Mouse (Mus musculus) monocyte, adult 5-6 weeks (primary cell): ENCODE data around the gene Cstf1. TPM values are rescaled to one million over a fixed set of nuclear protein-coding genes. Genes with fewer than 3 reads are reported as not detected.

Experiments used
- ATAC-seq: fragments of 153-309, 156-312 bp; replicated peaks from 2 replicates; pipeline ENCODE4 v1.8.0; 2017; ENCODE audit warnings: mild to moderate bottlenecking; ENCODE audit not compliant: low TSS enrichment, insufficient number of reproducible peaks, severe bottlenecking, poor library complexity, low FRiP score
- total RNA-seq: library from RNA; stranded (forward); fragments of 200-1000, 200-491, 200-594 nt; gene quantifications from 3 replicates; pipeline ENCODE4 v1.2.3, GENCODE M21; 2017

Cstf1 gene
- total RNA-seq, 1 experiment from 2014 or later = 9.0 TPM

DNA sequence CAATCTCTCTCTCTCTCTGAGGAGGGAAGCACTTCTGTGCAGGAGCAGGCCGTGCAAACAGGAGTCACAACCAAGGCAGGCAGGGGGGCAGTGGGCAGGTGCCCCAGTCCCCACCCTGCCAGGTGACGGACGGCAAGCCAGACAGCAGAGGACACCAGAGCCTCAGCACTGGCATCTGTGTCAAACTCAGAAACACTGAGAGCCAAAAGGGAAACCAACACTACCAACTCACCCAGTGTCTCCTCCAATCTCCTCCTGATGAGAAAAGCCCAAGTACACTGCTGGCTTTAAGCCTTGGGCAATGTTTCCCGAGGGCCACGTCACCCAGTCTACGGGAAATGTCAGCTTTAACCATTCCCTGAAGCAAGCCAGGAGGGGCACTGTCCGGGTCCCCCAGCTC, 7.3 kb upstream of the Cstf1 start:
- no peak for ATAC-seq

DNA sequence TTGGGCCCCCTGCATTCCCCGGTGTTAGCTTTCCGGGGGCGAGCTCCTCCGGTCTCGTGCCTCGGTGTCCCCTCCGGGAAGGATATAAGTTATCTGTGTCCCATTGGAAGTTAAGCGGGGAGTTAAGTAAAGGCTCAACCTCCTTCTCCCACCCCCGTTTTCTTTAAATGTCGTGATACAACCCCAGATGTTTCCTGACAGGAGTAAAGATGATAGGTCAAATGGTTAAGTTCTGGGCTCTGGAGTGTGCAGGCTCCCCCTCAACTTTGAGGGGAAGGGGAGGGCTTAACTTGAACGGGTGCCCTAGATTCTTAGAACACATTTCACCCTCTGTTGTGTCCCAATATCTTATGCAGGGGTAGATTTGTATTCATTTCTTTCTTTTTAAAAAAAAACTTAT, 777 bp downstream of the Cstf1 start:
- no peak for ATAC-seq

- ATAC-seq = no peak
Observed at GRCm38 (mm10) chr2:172376551-172376950, 6.1 kb downstream of the Cstf1 start.

DNA sequence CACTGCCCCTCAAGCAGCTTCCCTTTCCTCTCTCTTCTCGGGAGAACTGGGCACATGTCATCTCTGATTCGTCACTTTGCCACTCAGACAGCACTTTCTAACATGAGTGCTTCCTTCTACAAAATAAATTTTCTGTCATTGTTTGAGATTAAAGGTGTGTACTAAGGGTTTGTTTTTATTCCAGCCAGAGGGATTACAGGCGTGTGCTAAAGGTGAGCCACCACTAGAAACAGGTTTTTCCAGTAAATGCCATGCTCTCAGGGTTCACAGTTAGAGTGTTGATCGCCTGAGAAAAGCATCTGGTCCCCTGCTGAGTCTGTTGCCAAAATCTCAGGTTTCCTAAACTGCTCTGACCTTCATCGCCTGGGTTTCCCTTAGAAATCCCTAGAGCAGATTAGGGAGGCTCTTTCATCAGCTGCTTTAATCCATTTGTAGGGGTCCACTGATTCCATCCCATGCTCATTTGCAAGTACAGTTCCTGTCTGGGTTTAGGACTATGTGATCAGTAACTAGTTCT, 6.6 kb downstream of the Cstf1 start:
- ATAC-seq = no peak

GRCm38 (mm10) chr2:172378332-172378731, 7.9 kb downstream of the Cstf1 start:
- ATAC-seq = peak; percentile 58

- ATAC-seq = no peak
Observed at GRCm38 (mm10) chr2:172380513-172380912, 10.0 kb downstream of the Cstf1 start.

DNA sequence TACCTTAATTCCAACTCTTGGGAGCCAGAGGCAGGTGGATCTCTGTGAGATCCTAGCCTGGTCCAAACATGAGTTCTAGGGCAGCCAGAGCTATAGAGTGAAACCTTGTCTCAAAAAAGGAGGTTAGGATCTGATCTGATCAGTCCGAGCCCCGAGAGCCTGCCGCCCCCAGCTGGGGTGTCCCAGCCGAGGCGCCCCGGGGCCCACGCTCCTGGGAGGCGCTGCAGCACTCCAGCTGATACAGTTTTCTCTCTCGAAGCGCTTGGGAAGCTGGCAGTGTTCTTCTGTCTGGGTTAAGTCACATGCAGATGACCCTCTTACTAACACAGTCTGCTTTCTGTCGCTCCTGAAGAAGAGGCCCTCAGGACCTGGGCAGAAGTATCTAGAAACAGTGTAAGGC, 10.9 kb downstream of the Cstf1 start:
- no peak for ATAC-seq

DNA sequence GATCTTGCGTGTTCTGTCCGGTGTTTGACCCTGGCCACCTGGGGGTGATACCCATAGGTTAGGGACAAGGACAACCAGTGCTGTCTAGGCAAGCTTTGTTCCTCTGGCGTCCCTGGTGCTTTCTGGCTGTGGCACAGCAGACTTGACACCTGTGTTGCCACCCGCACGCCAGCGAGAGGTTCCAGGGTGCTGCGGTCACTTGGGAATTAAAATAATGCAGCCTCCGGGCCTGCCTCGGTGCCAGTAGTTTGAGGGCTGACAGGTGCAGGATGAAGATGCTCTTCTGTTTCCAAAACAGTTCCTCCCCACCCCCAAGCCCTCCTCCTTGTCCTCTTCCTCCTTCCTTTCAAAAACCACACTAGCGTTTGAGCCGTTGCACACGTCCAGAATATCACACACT, 11.4 kb downstream of the Cstf1 start:
- ATAC-seq = no peak

- ATAC-seq = no peak
Observed at GRCm38 (mm10) chr2:172384715-172385114, 14.2 kb downstream of the Cstf1 start.

DNA sequence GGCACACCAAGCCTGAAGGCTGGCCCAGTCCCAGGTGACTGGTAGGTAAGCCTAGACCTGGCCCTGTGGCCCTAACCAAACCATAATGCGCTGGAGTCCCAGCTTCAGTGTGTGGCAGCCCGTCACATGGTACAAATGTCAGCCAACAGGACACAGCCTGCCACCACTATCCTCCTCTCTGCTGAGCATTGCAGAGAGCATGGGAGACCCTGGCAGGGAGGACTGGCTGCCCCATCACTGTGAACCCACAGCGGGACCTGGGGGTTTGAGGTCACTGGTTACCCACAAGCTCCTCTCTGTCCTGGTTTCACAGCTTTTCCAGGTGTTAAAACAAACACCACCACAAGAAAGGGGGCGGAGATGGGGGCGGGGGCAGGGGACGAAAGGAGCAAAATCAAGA, 19.9 kb downstream of the Cstf1 start:
- ATAC-seq = no peak

- ATAC-seq = no peak
Observed at GRCm38 (mm10) chr2:172392041-172392521, 21.6 kb downstream of the Cstf1 start.

GRCm38 (mm10) chr2:172393391-172394051, 23.0 kb downstream of the Cstf1 start, which contains the start of gene Cass4:
Gene Cass4, plus strand, starts transcription at chr2:172393794.
- peak; percentile 69 for ATAC-seq

GRCm38 (mm10) chr2:172394052-172394392, 23.5 kb downstream of the Cstf1 start:
- ATAC-seq = no peak

DNA sequence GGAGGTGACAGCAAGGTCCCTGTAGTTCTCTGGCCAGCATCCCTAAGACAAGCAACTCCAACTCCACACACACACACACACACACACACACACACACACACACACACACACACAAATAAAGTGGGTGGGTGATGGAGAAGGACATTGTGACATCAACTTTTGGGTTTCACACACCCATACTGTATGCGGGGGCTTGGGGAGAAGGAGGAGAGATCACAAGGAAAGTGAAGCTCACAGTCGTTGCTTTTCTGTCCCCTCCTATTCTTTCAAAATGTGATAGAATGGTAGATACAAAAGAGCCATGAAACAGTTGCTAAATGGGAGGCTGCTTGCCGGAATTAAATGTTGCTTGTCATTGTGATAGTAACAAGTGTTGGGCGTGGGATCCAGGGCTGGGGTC, 24.2 kb downstream of the Cstf1 start:
- no peak for ATAC-seq

DNA sequence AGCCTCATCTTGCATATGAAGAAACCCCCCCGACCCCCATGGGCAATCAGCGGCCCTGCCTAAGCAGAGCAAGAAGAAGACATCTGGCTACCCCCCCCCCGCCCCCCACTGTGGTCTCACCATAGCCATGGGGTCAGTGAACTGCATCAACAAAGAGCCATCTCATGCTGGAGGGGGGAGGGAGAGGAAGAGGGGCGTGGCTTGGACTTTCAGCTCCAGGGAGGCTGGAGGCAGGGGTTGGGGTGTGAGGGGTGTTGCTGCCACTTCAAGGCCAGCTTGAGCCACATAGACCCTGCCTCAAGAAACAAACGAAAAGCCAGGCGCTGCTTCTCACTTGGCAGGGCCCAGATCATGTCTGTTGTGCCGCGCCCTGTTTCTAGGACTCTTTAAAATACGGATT, 25.5 kb downstream of the Cstf1 start:
- ATAC-seq = no peak

GRCm38 (mm10) chr2:172399901-172400300, 29.4 kb downstream of the Cstf1 start:
- ATAC-seq = peak; percentile 44

- peak; percentile 89 for ATAC-seq
Observed at GRCm38 (mm10) chr2:172401116-172401825, 30.8 kb downstream of the Cstf1 start.

DNA sequence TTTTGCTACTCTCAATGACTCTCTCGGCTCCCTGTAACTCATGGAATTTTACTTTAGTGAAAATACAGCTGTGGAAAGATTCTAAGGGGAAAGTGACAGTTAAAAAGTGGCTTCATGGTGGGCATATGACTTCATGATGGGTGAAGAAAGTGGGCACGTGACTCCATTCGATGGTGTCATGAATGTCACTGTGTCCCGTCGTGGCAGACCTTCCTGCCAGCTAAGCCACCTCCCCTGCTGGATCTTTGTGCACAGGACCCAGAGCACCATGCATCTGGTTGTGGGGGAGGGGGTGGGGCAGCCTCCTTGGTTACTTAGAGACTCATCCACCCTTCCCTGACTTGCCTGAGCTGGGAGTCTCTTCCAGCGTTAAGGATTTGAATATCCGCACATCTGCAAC, 33.8 kb downstream of the Cstf1 start:
- no peak for ATAC-seq

DNA sequence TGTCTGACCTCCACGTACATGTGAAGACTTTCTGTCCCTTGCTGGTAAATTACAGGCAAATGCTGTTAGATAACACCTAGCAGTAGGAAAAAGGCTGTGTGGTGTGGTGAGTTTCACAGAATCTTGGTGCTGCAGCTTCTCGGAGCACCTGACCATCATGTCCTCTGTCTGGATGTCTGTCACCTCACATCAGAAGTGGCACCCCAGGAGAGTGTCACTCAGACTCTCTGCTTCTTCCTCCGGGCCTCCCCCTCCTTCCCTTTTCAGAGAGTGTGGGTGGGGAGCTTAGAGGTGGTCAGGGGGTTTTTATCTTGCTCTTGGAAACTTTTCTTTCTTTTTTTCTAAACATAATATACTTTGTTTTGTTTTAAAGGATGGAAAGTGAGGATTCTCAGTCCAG, 34.5 kb downstream of the Cstf1 start:
- no peak for ATAC-seq

DNA sequence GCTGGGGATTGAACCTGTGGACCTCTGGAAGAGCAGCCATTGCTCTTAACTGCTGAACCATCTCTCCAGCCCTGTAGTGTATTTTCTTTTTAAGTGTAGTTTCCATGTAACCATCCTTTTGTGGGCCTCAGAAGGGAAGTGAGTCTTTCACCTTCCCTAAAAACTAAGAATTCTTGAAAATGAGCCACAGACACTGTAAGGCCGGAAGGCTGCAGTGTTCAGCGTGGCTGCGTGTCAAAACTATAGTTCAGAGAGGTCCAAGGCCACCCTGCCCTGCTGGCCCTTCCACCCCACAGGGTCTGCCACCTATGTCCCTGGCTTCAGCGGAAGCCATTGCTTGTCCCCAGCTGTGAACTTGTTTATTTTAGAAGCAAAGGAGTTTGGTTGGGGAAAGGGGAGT, 35.7 kb downstream of the Cstf1 start:
- no peak for ATAC-seq
